Mouse (Mus musculus) cerebellum, adult (tissue): ENCODE data around the gene Akna.
A peak's percentile ranks its signal among the peaks of the same experiment; 100 is the strongest.

Source experiments
- ATAC-seq: cut with Nextera tagmentation; 2 replicates; pipeline ENCODE4 v1.9.2; 2017; ENCODE audit warnings: mild to moderate bottlenecking, moderate library complexity, mixed read lengths; ENCODE audit not compliant: insufficient number of reproducible peaks, low FRiP score, low TSS enrichment

Akna gene

DNA sequence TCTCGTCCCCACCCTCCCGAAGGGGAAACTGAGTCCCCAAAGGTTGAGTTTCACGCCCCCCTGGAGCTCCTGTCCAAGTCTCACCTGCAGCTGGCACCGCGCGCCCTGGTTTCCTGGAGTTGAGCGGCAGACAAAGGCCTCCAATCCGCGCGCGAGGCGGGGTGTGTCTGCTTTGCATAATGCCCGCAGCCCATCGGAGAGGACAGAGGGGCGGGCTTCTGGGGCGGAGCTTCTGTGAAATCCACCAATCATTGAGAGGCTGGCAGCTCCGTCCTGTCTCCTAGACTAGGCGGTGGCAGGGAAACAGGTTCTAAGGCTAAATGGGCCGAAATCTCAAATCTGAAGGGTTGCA, 7.4 kb upstream of the Akna start:
- peak; percentile 71 for ATAC-seq

DNA sequence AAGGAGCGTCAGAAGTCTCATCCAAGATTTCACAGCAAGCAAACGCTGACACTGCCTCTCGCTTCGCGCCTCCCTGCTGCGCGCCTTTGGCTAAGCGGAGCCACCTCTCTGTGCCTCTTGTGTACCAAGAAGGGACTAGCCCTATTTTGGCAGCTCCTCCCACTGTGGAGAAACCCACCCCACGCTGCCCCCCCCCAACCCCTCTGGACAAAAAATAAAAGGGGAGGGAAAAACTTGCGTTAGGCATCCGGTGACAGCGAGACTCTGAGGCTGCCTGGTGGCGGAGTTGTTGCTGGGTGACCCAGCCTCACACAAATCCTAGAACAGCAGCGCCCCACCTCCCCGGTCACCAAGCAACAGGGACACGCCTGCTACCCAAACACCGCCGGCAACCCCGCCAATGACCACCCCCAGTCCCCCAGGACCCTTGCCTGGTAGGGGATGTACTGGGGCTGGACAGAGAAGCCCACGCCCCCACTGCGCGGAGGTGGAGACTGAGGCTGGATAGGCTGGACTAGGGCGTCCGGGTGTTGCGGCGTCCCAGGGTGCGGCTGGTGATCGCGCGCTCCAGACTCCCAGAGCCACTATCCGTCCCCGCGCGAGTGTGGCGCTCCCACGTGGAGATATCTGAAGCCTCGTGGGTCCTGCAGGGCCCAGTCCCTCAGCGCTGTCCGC, 6.9 kb upstream of the Akna start:
- ATAC-seq: peak; percentile 29; the same call in 1 of the 2 replicates

DNA sequence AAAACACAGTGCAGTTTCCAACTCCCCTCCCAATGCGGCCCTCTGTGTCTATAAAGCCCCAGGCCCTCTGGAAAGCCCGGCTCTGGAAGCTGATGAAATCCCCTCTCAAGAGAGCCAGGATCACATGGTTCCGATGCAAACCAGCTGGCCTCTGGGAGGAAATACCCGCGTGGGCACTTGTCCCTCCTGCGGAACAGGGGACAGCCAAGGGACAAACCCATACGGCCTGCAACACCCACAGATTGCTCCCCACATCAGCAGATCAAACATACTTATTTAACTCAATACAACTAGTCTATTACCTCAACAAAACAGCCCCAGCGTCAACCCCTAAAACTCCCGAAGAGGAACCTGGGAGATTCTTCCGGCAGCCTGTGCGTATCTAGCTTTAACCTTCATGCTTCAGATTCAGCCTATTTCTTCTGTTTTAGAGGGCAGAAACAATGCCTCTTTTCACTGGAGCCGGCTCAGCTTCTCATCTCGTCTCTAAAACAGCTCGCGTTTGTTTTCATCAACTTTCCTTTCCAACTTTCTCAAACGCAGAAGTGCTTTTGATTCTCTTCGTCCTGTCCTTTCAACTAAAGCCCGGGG, 6.3 kb upstream of the Akna start:
- no peak for ATAC-seq

DNA sequence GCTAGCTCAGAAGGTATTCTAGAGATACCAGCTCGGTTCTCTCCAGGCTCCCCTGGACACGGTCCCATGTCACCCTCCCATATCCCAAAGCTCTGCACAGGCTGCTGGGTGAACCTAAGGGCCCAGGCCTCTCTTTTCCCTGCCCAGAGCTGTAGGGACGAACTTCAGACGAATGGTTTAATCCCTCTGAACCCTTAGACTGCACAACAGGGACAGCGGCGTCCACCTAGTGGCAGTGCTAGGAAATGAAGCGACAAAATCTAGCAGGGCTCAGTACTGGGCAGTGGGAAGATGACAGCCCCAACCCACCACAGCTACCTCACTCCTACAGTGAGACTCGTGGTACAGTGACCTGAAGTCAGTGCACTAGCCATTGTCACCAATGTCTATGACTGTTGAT, 5.5 kb upstream of the Akna start:
- 0 out of 2 replicates have a peak, but pooled peaks have one; percentile 2 for ATAC-seq

DNA sequence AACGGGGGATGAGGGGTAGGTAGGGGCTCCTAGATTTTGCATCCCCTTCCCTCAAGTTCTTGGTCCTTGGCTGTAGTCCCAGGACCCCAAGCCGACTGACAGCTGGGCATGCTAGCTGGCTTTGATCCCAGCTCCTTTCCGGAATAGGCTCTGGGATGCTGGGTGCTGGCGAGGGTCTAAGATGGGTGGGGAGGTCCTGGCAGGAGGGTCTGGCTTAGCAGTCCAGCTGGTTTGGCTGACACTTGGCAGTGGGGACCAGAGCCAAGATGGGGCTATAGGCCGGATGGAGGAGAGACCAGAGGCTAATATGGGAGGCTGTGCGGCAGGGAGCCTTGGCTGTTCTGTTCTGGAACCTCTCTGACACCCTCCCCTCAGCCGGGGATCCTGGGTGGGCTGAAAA, 5.1 kb upstream of the Akna start:
- 0 out of 2 replicates have a peak, but pooled peaks have one; percentile 1 for ATAC-seq

DNA sequence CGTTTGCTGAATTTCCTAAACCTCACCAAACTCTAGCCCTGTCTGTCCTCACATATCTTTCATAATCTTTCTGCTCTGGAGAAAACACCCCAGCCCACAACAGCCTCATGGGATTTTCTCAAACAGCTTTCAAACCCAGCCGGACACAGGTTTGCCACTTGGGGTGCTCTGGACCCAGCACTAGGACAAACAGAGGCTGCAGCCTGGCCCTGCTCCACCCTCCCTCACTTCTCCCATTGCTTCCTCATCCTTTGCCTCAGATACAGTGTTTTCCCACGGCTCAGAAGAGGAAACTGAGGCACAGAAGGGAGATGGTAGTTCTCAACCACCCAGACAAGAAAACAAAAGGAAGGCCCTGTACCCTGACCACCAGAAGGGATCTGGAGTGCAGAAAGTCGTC, 2.5 kb upstream of the Akna start:
- ATAC-seq: no peak

DNA sequence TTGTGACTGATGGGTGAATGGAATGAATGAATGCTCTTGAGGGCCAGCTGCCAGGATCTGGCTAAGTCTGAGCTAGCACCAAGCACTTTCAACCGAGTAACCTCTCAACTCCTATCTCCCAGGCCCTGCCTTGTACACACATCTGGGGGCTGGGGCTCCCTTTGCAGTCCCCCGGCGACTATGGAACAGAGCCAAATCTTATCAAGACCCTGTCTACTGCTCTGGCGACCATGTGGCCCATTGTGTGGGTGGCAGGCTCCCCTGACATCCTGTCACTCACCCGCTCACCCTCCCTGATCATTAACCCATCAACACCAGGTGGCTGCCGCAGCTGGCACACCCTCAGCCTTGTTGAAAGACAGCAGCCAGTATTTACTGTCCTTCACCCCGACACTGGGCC, 1.9 kb upstream of the Akna start:
- no peak for ATAC-seq

DNA sequence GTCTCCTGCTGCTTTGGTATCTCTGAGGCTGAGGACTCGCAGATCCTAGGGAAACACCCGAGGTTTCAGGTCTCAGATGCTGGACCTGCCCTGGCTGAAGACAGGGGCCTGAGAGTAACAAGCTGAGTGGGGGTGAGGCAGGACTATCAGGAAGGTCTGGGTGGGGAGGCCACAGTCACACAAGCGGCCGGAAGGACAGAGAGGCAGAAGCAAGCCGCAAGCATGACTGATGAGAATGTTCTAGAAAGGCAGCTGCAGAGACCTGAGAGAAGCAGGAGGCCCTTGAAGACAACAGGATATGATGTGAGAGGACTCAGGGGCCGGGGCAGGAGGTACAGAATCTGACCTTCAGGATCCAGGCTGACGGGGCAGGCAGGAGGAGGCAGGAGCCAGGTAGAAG, 1.1 kb upstream of the Akna start:
- ATAC-seq: no peak

DNA sequence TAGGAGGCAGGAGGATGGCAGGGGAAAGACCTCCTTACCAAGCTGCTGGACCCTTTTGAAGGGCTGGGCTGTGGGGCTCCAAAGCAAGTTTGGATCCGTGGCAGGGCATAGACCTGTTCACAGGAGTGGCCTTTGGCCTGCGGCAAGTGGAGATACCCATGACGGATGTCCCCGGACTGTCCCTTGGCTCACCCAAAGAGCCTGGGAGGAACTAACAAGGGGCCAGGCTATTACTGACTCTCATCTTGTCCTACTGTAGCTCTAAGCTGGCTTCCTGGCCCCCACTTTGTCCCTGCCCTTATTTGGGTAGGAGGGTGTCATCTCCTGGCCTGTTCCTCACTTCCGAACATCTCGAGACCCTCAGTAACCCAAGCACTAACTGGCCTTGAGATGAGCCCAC, 596 bp downstream of the Akna start:
- no peak for ATAC-seq

DNA sequence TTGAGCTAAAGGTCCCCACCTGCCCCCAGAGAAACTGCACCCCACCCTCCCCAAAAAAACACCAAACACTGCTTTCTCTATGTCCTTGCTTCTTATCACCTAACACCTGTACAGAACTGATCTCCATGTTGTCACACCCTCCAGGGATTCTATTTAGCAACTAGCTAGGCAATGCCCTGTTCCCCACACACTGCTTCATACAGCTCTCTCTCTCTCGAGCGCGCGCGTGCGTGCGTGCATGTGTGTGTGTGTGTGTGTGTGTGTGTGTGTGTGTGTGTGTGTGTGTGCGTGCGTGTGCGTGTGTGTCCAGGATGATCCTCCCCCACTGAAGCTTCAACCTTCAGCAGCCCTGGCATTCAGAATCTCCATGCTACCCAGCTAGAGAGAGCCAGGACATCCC, 1.1 kb downstream of the Akna start:
- no peak for ATAC-seq

DNA sequence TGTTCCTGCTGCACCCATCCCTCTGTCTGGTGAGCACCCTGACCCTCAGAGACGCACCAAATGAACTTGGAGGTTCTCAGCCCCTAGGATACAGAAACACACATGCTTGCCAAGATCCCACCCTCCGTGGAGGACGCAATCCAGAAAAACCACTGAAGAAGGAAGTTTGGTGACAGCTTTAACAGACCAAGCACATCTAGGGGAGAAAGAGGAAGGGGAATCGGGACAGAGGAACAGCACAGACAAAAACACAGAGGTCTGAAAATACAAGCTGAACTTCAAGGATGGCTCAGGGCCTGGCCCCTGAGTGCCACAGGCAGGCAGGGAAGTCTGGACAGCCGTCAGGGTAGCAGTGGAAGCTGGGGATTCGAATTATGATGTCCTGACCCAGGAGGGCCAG, 1.5 kb downstream of the Akna start:
- ATAC-seq: no peak

DNA sequence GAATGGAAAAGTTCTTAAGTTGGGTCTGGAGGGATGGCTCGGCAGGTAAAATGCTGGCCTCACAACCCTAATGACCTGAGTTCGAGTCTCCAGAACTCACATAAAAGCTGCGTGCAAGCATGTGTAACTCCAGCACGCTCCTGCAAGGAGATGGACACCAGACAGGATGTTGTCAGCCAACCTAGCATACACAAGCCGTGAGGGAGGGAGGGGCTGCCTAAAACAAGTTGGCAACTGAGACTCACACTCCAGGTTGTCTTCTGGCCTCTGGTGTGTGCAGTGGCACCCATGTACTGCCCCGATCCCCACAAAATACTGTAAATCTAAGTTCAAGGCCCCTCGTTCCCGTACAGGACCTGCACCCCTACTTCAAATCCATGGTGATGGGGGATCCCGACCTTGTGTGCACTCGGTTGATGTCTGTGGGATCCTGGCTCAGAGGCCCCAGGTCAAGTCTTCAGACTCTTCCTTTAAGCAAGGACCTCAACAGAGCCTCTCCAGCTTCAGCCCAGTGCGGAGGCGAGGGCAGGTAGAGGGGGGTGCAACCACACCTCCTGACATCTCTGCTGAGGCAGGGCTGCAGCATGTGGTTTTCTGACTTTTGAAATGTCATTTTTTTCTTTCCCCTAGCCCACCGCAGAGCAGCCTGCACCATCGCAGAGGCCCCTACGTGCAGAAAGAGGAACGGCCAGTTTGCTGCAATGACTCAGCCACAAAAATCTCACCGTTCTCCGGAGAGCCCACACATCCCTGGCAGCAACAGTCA, 2.4 kb downstream of the Akna start:
- no peak for ATAC-seq

DNA sequence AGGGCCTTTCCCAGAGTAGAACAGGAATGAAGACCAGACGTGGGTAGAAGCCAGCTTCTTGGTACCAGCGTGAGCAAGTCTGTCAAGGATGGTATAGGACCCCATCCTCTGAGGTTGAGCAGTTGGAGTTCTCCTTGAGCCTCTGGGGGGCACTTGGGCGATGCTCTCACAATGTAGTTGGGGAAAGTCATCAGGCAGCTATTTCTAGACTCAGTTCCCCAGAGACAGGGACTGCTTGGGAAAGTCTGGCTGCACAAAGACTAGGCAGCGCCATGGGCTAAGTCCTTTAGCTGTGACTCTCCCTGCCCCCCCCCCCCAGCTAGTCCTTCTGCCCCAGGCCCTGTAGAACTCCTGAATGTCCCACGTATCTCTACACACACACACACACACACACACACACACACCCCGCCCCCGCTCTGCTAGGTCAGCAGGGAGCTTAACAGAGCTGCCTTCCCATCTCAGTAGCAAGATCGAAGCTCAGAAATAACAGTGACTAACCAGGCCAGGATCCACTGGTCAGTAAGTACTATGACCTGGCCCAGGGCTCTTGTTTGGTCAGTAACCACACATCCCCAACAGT, 3.4 kb downstream of the Akna start:
- ATAC-seq: no peak

DNA sequence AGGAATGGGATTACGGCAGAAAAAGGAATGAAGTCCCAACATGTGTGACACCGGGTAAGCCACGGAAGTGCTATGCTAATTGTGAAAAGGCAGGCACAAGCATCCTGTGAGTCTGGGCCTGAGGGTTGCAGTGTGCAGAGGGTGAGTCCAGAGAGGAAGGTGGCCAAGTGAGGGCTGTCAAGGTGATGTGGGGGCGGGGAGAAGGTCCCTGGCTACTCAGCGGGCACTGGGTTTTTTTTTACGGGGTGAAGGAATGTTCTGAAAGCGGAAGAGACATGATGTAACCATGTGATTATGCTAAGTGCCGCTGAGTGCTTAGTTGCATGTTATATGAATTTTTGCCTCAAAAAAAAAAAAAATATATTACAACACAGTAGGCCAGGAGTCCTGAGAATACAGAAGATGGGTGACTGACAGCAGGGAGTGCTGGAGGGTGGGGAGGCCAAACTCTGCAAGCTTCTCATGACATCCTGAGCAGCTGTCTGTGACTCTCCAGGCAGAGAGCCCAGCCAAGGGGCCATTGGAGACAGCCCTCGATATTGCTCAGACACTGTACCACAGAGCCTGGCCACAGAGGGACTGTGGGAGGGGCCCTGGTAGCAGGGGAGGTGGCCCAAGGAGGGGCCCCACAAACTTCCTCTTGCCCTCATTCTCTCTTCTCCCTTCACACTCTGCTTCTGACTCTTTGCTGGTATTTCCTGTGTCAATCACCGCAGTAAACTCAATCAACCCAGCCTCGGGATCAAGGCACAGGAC, 4.1 kb downstream of the Akna start:
- ATAC-seq: no peak

DNA sequence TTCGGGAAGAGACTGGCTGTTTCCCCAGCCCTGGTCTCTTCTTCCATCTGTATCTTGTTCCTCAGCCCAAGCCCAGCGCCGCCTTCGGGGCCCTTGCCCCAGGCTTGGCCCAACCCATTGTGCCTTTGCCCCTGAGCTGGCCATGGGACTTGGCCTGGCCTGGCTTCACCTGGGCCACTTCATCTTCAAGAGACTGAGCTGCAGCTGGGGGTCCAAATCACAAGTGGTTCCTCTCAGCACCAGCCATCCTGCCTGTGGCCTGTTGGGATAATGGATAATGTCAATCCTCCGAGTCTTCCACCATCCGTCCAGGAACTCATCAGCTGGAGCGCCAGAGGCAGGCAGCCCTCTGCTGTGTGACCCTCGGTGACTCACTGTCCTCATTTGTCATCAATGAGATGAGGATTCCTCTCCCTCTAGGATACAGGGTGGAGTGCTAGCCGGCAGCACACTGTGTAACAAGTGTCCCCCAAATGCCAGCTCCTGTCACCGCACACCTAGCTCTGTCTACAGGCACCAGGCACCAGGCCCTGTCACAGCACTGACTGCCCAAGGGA, 5.1 kb downstream of the Akna start:
- no peak for ATAC-seq

DNA sequence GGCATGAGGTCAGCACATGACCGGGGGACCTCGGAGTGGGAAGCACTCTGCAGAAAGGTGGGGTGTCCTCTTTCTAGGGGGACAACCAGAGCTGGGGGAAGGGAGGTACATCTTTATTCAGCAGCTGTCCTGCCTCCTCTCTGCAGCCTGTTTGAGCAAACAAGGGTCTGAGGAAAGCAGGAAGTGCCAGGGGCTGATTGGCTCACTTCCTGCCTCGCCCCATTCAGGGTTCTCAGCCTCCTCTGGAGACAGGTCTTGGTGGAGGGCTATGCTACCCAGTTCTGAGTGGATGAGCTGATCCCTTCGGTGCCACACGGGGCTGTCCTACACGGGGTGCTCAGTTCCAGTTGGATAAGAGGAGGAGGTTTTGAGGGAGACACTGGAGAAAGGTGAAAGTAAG, 11.8 kb downstream of the Akna start:
- ATAC-seq: no peak

DNA sequence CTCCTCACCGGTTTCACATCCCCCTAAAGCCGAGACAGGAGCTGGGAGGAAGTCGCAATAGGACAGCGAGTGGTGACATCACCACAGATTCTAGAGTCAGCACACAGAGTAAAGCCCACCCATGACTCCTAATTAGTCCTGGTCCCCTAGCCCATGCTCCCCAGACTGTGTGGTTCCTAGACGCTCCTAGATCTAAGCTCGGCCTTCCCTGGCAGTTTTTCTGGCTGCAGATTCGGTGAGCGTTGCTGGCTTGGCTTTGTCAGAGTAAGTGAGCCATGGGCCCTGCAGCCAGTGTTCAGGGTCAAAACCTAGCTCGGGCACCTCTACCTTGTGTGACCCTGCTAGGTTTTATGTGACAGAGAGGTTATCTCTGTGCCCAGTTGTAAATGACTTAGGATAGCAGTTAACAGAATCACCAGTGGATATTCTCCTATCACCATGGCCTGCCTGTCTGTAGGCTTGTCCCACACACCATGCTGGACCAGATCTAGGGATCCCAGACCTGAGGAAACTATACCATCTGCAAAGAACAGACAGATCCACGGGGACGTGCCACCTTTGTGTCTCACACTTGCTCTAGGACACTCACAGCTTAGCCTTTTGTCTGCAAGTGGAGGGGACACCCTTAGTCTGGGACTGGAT, 13.1 kb downstream of the Akna start:
- no peak for ATAC-seq

DNA sequence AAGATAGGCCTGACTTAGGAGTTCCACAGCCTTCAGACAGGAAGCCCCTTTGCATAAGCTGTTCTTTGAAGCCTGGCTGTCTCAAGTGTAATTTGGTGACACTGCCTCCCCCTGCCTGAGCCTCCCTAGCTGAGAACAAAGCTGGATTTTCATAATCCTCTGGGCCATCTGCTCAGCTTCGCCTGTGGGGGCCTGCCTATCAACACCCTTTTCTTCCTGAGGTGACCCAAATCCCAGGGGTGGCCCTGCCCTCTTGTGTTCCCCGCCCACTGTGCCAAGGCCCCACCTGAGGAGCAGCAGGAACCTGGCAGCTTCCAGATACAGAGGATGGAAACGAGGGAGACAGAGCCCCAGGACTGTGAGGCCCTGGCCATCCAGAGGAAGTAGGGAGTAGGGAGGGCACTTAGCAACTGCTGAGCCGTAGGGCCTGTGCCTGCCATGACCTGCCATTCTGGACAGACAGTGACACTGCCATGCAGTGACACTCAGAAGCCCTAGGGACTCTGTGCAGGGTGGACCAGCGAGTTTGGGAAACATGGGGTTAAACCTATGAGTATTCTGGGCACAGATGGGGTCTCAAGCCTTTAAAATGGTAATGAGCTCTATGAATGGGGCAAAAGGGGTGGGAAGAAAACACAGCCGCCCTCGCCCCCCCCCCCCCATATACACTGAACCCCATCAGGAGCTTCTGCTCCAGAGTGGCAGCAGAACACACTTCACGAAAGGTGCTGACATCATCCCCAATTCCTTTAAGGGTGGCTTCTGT, 13.8 kb downstream of the Akna start:
- ATAC-seq: no peak

DNA sequence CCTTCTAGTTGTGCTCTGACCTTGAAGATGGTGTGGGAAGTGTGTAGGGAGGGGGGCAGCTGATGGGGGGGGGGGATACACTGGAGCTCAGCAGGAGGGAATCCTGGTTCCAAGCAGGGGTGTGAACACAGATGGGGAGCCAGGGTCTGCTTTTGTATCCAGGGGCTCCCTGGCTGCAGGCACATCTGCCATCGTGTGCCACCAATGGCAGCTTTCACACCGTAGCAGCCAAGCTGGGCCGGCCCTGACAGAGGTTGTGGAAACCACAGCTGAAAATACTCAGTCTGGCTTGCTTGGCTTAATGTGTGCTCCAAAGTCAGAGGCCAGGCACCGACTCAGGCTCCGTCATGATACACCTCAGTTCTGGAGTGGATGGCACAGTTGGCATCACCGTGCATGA, 15.1 kb downstream of the Akna start:
- no peak for ATAC-seq
